Mouse (Mus musculus): ENCODE measurements around the gene Ndufaf8. TPM values are rescaled to one million over a fixed set of nuclear protein-coding genes. Genes with fewer than 3 reads are reported as not detected.

Gene Ndufaf8
- polyA plus RNA-seq, 1 experiment from 2014 or later, result 153 TPM

DNA sequence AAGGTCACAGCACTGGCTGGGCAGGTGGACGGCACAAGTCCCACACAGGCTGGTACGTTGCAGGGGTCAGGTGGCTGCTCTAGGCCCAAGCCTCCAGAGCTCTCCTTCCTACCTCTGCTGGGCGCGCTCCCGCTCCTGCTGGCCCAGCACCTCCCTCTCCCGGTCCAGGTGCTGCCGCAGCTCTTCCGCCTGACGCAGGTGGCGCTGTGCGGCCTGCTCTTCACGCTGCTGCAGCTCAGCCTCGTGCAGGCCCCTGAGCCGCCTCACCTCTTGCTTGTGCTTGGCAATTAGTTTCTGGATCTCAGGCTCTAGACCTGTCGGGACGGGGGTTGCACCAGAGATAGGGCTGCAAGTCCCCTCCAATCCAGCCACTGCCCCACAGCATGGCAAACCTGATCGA, 30.9 kb upstream of the Ndufaf8 start:
- Histone ChIP-seq H3K4me2 (replicated peaks; ENCODE audit: low read depth) (no peak overlapping the region), H3K9me3 (ENCODE audit: control insufficient read depth) (no peaks in the 10 kb centered on the region), H3K4me1 (replicated peaks; ENCODE audit: control insufficient read depth, insufficient read depth, low read length) (no peaks in the 10 kb centered on the region), H3K27ac (ENCODE audit: low read depth, low read length) (no peak overlapping the region), H3K36me3 (ENCODE audit: control insufficient read depth, insufficient read depth) (peaks cover 67% of the 10 kb centered on the region; the same call in 1 of the 2 replicates), H3K9ac (ENCODE audit: low read depth, low read length) (no peak overlapping the region), H3K27me3 (replicated peaks; ENCODE audit: control insufficient read depth, insufficient read depth, low read length) (no peaks in the 10 kb centered on the region), H3K4me3 (ENCODE audit: low read depth, low read length) (no peak overlapping the region)
- 53% methylated on average over 17 of the region's 17 CpGs for WGBS
- ATAC-seq, result peak; percentile 25; the same call in 1 of the 2 replicates
- peak; percentile 67 for TF ChIP-seq CTCF (IDR thresholded peaks at IDR 0.05; ENCODE audit: low read depth)

DNA sequence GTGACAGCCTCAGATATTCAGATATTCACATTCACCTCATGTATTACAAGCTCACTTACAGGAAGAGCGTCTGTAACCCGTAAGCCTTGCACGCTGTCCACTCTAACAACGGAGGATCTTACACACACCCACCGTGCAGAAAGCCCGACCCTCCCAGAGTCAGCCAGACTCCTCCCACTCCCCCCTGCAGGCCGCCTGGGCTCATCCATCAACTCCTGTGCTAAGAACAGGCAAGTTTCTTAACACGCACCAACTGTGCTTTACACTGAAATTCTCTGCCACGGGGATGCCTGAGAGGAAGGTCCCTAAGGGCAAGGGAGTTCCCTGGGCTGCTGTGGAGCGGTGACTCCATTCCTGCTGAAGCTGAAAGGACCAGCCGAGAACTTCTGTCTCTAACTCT, 29.5 kb upstream of the Ndufaf8 start:
- Histone ChIP-seq H3K27me3 (replicated peaks; ENCODE audit: control insufficient read depth, insufficient read depth, low read length) (no peaks in the 10 kb centered on the region), H3K9me3 (ENCODE audit: control insufficient read depth) (no peaks in the 10 kb centered on the region), H3K27ac (ENCODE audit: low read depth, low read length) (no peak overlapping the region), H3K4me1 (replicated peaks; ENCODE audit: control insufficient read depth, insufficient read depth, low read length) (no peaks in the 10 kb centered on the region), H3K4me2 (replicated peaks; ENCODE audit: low read depth) (no peak overlapping the region), H3K36me3 (ENCODE audit: control insufficient read depth, insufficient read depth) (peaks cover 66% of the 10 kb centered on the region; the same call in 1 of the 2 replicates), H3K9ac (ENCODE audit: low read depth, low read length) (no peak overlapping the region), H3K4me3 (ENCODE audit: low read depth, low read length) (no peak overlapping the region)
- no peak for TF ChIP-seq CTCF (IDR thresholded peaks at IDR 0.05; ENCODE audit: low read depth)
- ATAC-seq, result no peak
- 56% methylated on average over 11 of the region's 11 CpGs for WGBS

DNA sequence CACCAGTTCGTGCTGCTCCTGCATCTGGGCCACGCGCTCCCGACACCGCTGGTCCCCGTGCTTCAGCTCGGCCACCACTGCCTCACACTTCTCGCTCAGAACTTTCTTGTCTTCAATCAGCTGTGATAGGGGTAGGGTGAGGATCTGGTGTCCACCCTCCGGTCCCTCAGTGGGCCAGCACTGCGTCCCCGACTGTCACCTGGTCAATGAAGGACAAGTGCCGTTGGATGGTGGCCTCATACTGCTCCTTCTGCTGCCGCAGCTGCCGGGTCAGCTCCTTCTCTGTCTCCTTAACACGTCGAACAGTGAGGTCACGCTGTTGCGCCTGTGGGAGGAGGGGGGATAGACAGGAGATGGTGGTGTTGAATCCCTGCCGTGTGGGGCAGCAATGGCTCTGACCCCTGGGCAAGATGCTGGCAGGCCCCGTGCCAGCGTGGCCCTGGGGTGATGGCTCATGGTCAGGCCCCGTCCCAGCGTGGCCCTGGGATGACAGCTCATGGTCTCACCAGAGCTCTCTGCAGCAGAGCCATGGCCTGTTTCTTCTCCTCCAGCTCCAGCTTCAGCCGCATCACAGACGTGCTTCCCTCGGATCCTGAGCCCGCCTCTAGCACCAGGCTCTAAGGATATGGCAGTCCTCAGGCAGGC, 28.3 kb upstream of the Ndufaf8 start:
- no peaks in the 10 kb centered on the region for H3K27me3 ChIP-seq (replicated peaks; ENCODE audit: control insufficient read depth, insufficient read depth, low read length)
- no peak for TF ChIP-seq CTCF (IDR thresholded peaks at IDR 0.05; ENCODE audit: low read depth)
- no peak overlapping the region for H3K4me2 ChIP-seq (replicated peaks; ENCODE audit: low read depth)
- H3K4me1 ChIP-seq (replicated peaks; ENCODE audit: control insufficient read depth, insufficient read depth, low read length), result no peaks in the 10 kb centered on the region
- no peaks in the 10 kb centered on the region for H3K9me3 ChIP-seq (ENCODE audit: control insufficient read depth)
- 94% methylated on average over 27 of the region's 27 CpGs for WGBS
- no peak overlapping the region for H3K4me3 ChIP-seq (ENCODE audit: low read depth, low read length)
- H3K9ac ChIP-seq (ENCODE audit: low read depth, low read length), result no peak overlapping the region
- H3K27ac ChIP-seq (ENCODE audit: low read depth, low read length), result no peak overlapping the region
- H3K36me3 ChIP-seq (ENCODE audit: control insufficient read depth, insufficient read depth), result peaks cover 60% of the 10 kb centered on the region; the same call in 1 of the 2 replicates
- ATAC-seq, result no peak

DNA sequence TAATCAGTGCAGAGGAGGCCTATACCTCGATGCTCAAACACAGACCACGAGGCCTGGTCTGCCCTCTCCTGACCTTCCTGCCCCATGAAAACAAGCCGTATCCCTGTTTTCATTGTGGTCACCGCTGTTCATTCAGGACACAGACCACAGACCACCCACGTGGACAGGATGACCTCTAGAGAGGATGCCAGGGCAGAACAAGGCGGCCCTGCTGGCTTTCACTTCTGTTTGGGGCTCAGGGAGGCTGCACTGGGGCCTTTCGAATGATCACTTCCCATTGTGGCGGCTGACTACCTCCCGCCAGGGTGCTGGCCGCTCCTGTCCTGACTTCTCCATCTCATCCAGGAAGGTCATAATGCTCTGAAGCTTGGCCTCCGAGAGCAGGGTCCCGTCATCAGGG, 27.7 kb upstream of the Ndufaf8 start:
- no peak for TF ChIP-seq CTCF (IDR thresholded peaks at IDR 0.05; ENCODE audit: low read depth)
- no peak overlapping the region for H3K4me2 ChIP-seq (replicated peaks; ENCODE audit: low read depth)
- WGBS, result 73% methylated on average over 12 of the region's 12 CpGs
- peaks cover 63% of the 10 kb centered on the region; the same call in 1 of the 2 replicates for H3K36me3 ChIP-seq (ENCODE audit: control insufficient read depth, insufficient read depth)
- H3K27me3 ChIP-seq (replicated peaks; ENCODE audit: control insufficient read depth, insufficient read depth, low read length), result no peaks in the 10 kb centered on the region
- no peak for ATAC-seq
- H3K9ac ChIP-seq (ENCODE audit: low read depth, low read length), result no peak overlapping the region
- no peak overlapping the region for H3K4me3 ChIP-seq (ENCODE audit: low read depth, low read length)
- no peaks in the 10 kb centered on the region for H3K4me1 ChIP-seq (replicated peaks; ENCODE audit: control insufficient read depth, insufficient read depth, low read length)
- no peak overlapping the region for H3K27ac ChIP-seq (ENCODE audit: low read depth, low read length)
- no peaks in the 10 kb centered on the region for H3K9me3 ChIP-seq (ENCODE audit: control insufficient read depth)

DNA sequence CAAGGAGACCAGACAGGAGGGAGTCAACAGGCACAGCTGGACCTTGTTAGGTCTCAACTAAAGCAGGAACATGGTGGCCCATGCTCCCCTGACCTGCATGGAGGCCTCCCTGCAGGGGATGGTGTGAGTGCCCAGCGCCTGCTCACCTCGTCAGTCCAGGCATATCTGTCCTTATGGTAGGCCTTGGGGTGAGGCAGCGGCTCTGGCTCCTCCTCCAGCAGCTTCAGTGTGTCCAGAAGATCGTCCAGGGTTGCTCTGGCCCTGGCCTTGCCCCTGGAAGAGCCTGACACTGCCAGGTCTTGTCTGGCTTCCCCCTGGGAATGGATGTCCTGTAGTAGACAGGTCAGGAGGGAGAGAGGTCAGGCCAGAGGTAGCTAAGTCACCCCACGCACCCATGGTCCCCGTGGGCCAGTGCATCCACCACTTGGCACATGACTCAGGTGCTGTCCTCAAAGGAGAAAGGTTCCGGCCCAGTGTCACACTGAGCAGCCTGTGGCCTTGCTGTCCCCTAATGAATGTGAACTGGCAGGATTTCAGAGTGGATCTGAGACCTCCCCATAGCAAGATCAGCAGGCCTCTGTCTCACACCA, 26.9 kb upstream of the Ndufaf8 start:
- Histone ChIP-seq H3K9me3 (ENCODE audit: control insufficient read depth) (no peaks in the 10 kb centered on the region), H3K9ac (ENCODE audit: low read depth, low read length) (no peak overlapping the region), H3K4me3 (ENCODE audit: low read depth, low read length) (no peak overlapping the region), H3K4me2 (replicated peaks; ENCODE audit: low read depth) (no peak overlapping the region), H3K4me1 (replicated peaks; ENCODE audit: control insufficient read depth, insufficient read depth, low read length) (no peaks in the 10 kb centered on the region), H3K36me3 (ENCODE audit: control insufficient read depth, insufficient read depth) (peaks cover 64% of the 10 kb centered on the region; the same call in 1 of the 2 replicates), H3K27ac (ENCODE audit: low read depth, low read length) (no peak overlapping the region), H3K27me3 (replicated peaks; ENCODE audit: control insufficient read depth, insufficient read depth, low read length) (no peaks in the 10 kb centered on the region)
- ATAC-seq, result no peak
- WGBS, result 92% methylated on average over 7 of the region's 7 CpGs
- no peak for TF ChIP-seq CTCF (IDR thresholded peaks at IDR 0.05; ENCODE audit: low read depth)

DNA sequence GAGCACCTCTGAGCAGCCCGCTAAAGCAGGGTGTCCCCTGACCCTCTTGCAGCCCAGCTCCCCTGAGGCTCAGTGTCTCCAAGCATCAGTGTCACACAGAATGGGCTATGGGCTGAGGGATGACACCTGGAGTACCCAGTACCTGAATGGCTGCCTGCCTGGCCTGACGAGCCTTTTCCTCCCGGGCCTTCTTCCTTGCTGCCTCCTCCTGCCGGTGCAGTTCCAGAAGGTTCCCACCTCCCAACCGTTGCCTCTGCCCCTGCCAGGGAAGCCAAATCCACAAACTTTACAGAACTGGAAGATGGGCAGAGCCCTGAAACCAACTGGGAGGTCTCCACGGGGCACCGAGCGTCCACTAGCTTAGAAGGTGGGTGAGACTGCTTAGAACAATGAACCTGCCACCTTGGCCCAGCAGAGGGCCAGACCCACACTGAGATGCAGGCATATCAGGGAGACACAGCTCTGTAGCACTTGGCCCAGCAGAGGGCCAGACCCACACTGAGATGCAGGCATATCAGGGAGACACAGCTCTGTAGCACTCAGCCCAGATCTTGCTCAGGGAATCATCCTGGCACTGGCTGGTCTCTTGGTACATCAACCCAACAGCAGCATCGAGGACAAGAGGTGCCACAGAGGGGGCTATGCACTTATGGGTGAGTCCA, 25.6 kb upstream of the Ndufaf8 start:
- Histone ChIP-seq H3K9me3 (ENCODE audit: control insufficient read depth) (no peaks in the 10 kb centered on the region), H3K27ac (ENCODE audit: low read depth, low read length) (no peak overlapping the region), H3K36me3 (ENCODE audit: control insufficient read depth, insufficient read depth) (peaks cover 67% of the 10 kb centered on the region; the same call in 1 of the 2 replicates), H3K4me3 (ENCODE audit: low read depth, low read length) (no peak overlapping the region), H3K4me2 (replicated peaks; ENCODE audit: low read depth) (no peak overlapping the region), H3K27me3 (replicated peaks; ENCODE audit: control insufficient read depth, insufficient read depth, low read length) (no peaks in the 10 kb centered on the region), H3K4me1 (replicated peaks; ENCODE audit: control insufficient read depth, insufficient read depth, low read length) (no peaks in the 10 kb centered on the region), H3K9ac (ENCODE audit: low read depth, low read length) (no peak overlapping the region)
- WGBS, result 91% methylated on average over 9 of the region's 9 CpGs
- no peak for ATAC-seq
- peak; percentile 63 for TF ChIP-seq CTCF (IDR thresholded peaks at IDR 0.05; ENCODE audit: low read depth)

Data from intestine, postnatal 0 days (tissue).